Mouse (Mus musculus) C2C12 (cell line): ENCODE measurements around the gene Nsf. TPM values are rescaled to one million over a fixed set of nuclear protein-coding genes. Genes with fewer than 3 reads are reported as not detected.

Experiments used
- H3K27me3 ChIP-seq: one replicate; pipeline ENCODE4 v1.6.1; 2011; ENCODE audit not compliant: control insufficient read depth, insufficient read depth, insufficient read length
- H3K36me3 ChIP-seq: one replicate; pipeline ENCODE4 v1.6.1; 2011; ENCODE audit not compliant: control insufficient read depth, insufficient read depth
- H3K4me3 ChIP-seq: one replicate; pipeline ENCODE4 v1.5.1; 2011; ENCODE audit warnings: mild to moderate bottlenecking, control low read depth; ENCODE audit not compliant: poor library complexity, insufficient read depth, severe bottlenecking
- H3K79me2 ChIP-seq: one replicate; pipeline ENCODE4 v1.6.1; 2011; ENCODE audit not compliant: control insufficient read depth, insufficient read depth
- H3K79me3 ChIP-seq: one replicate; pipeline ENCODE4 v1.6.1; 2011; ENCODE audit warnings: low read depth, control low read depth
- H3ac ChIP-seq: one replicate; pipeline ENCODE3; 2011; ENCODE audit warnings: low read depth; ENCODE audit not compliant: control insufficient read depth, insufficient read length
- CEBPB ChIP-seq: IDR thresholded peaks from one replicate; pipeline ENCODE4 v1.6.1; 2011; ENCODE audit warnings: low read depth, mild to moderate bottlenecking, control low read depth, moderate library complexity
- CTCF ChIP-seq: IDR thresholded peaks from one replicate; pipeline ENCODE4 v1.5.1; 2011; ENCODE audit not compliant: control insufficient read depth, insufficient read depth, insufficient read length
- FOSL1 ChIP-seq: IDR thresholded peaks from one replicate; pipeline ENCODE4 v1.8.0; 2011; ENCODE audit warnings: mild to moderate bottlenecking, low read length; ENCODE audit not compliant: poor library complexity, insufficient read depth, severe bottlenecking
- MAX ChIP-seq: IDR thresholded peaks from one replicate; pipeline ENCODE4 v1.6.1; 2011; ENCODE audit warnings: mild to moderate bottlenecking, control low read depth
- MYOD1 ChIP-seq: IDR thresholded peaks from one replicate; pipeline ENCODE4 v1.6.1; 2011; ENCODE audit warnings: low read depth; ENCODE audit not compliant: control insufficient read depth, insufficient read length
- MYOG ChIP-seq: IDR thresholded peaks from one replicate; pipeline ENCODE4 v1.6.1; 2011; ENCODE audit not compliant: control insufficient read depth, insufficient read length; ENCODE audit errors: extremely low read depth
- USF1 ChIP-seq: IDR thresholded peaks from one replicate; pipeline ENCODE4 v1.6.1; 2011; ENCODE audit warnings: low read depth, mild to moderate bottlenecking, control low read depth, moderate library complexity
- polyA plus RNA-seq: library from polyadenylated mRNA; unstranded; fragments of >200 nt; fragmentation: generic; extraction: Trizol; gene quantifications from one replicate; pipeline ENCODE4 v1.2.1, GENCODE M21; 2012; ENCODE audit warnings: missing spikeins

The Nsf gene
- polyA plus RNA-seq, 1 experiment: 25.1 TPM

DNA sequence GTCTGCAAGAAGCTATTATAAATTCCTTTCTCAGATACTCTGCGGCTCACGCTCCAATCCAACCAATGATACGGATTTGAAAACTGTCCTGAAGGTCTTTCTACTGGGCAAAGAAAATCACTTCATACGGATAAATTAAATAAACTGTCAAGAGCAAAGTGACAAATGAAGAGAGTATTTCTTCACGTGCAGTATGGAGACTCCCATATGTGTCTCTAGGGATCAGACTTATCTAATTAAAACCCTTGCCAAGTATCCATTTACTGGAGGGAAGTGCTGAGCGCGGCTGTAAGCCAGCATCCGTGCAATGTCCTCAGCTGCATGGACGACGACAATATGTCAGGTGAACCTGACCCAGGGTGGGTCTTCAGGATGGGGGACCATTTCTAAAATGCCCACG lies 44.0 kb downstream of the Nsf start:
- Histone ChIP-seq H3K36me3 (peaks cover 59% of the 10 kb centered on the region), H3K79me2 (no peaks in the 10 kb centered on the region), H3K4me3 (no peak overlapping the region), H3ac (no peak overlapping the region), H3K27me3 (no peaks in the 10 kb centered on the region), H3K79me3 (no peaks in the 10 kb centered on the region)
- TF ChIP-seq FOSL1: no peak

DNA sequence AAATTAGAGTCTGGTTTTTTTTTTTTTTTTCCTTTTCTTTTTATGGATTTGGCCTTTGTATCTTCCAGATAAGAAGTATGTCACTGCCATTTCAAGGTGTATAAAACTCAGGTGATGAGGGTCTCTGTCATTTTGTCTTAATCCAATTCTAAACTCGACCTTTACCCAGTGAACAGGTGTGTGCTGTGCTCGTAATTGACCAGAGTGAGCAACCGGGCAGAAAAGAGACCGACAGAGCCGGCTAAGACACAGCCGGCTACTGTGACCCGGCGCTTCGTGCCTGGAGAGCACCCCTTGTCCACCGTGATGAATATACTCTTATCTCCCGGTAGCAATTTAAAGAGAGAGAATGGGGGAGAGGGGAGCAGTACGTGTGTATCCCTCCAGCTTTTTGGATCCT lies 44.5 kb downstream of the Nsf start:
- no peaks in the 10 kb centered on the region for H3K79me3 ChIP-seq
- H3ac ChIP-seq: no peak overlapping the region
- peaks cover 55% of the 10 kb centered on the region for H3K36me3 ChIP-seq
- no peaks in the 10 kb centered on the region for H3K79me2 ChIP-seq
- TF ChIP-seq CTCF (no peak), MAX (no peak), MYOD1 (no peak), FOSL1 (no peak), USF1 (no peak), MYOG (no peak)
- H3K4me3 ChIP-seq: no peak overlapping the region
- H3K27me3 ChIP-seq: no peaks in the 10 kb centered on the region

GRCm38 (mm10) chr11:103906051-103906719 lies 47.7 kb downstream of the Nsf start:
- Histone ChIP-seq H3K4me3 (no peak overlapping the region), H3K27me3 (no peaks in the 10 kb centered on the region), H3ac (no peak overlapping the region), H3K36me3 (peaks cover 36% of the 10 kb centered on the region), H3K79me3 (no peaks in the 10 kb centered on the region), H3K79me2 (no peaks in the 10 kb centered on the region)
- no peak for TF ChIP-seq MYOD1
- TF ChIP-seq CEBPB: no peak
- TF ChIP-seq CTCF: no peak
- TF ChIP-seq FOSL1: no peak
- no peak for TF ChIP-seq MYOG
- no peak for TF ChIP-seq MAX
- TF ChIP-seq USF1: no peak

GRCm38 (mm10) chr11:103905506-103905905 lies 48.4 kb downstream of the Nsf start:
- H3K36me3 ChIP-seq: peaks cover 33% of the 10 kb centered on the region
- TF ChIP-seq USF1: no peak
- TF ChIP-seq MYOG: no peak
- no peak for TF ChIP-seq MAX
- TF ChIP-seq CTCF: no peak
- TF ChIP-seq MYOD1: no peak
- no peak for TF ChIP-seq CEBPB
- TF ChIP-seq FOSL1: no peak
- no peak overlapping the region for H3ac ChIP-seq
- no peaks in the 10 kb centered on the region for H3K27me3 ChIP-seq
- no peaks in the 10 kb centered on the region for H3K79me2 ChIP-seq
- H3K4me3 ChIP-seq: no peak overlapping the region
- no peaks in the 10 kb centered on the region for H3K79me3 ChIP-seq

DNA sequence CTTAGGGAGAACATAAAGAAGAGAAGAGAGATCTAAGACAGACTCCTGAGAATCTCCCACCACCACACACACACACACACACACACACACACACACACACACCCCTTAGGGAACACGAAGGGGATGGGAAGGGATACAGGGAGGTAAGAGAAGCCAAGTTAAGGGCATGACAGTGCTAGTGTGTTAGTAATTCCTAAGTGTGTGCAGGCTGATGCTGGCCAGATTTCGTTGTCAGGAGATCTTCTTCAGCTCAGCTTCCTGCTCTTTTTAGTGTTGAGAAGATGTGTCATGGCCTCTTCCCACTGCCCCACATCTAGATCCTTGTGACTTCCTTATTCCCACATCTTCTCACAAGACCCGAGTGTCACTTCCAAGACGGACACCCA lies 52.3 kb downstream of the Nsf start:
- H3K79me3 ChIP-seq: no peaks in the 10 kb centered on the region
- no peak for TF ChIP-seq CEBPB
- TF ChIP-seq CTCF: no peak
- TF ChIP-seq FOSL1: no peak
- no peak for TF ChIP-seq MYOG
- no peak for TF ChIP-seq MAX
- no peak for TF ChIP-seq USF1
- no peak for TF ChIP-seq MYOD1
- no peaks in the 10 kb centered on the region for H3K27me3 ChIP-seq
- H3K79me2 ChIP-seq: no peaks in the 10 kb centered on the region
- peaks cover 14% of the 10 kb centered on the region for H3K36me3 ChIP-seq
- no peak overlapping the region for H3ac ChIP-seq
- H3K4me3 ChIP-seq: no peak overlapping the region

DNA sequence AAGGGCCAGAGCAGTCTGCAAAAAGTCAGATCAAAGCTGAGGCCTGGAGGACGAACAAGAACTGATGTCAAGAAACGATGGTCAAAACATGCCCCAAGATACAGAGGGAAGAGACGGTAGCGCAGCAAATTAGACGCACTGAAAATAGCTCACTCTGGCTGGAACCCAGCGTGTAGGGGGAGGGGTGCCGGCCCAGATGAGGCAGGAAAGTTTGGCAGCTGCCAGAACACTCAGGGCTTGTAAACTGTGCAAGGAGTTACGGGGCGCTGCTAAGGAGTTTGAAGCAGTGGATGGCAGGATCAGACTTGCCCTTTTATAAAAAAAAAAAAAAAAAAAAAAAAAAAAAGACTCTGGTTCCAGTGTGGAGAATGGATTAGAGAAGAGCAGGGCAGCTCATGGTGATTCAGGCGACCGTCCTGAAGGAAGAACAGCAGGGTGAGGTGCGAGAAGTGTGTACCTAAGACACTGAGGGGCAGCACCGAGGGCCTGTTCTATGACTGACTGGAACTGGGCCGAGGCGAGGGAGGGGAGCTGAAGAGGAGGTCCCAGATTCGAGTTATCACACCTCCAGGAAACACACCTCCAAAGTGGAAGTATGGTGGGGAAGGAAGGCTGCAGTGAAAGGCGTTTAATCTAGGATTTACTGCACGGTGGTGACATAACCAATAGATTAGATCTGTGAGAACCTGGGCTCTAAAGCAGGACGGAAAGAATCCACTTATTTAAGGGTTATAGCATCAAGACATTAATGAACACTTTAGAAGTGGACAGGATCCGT lies 52.9 kb downstream of the Nsf start:
- Histone ChIP-seq H3K4me3 (no peak overlapping the region), H3K36me3 (peaks cover 14% of the 10 kb centered on the region), H3ac (no peak overlapping the region), H3K79me2 (no peaks in the 10 kb centered on the region), H3K79me3 (no peaks in the 10 kb centered on the region), H3K27me3 (no peaks in the 10 kb centered on the region)
- TF ChIP-seq CEBPB (no peak), MYOG (no peak), MAX (no peak), FOSL1 (no peak), MYOD1 (no peak), USF1 (no peak), CTCF (no peak)
